ENCODE assay signal across 11 mouse cellular contexts in the genomic region with DNA sequence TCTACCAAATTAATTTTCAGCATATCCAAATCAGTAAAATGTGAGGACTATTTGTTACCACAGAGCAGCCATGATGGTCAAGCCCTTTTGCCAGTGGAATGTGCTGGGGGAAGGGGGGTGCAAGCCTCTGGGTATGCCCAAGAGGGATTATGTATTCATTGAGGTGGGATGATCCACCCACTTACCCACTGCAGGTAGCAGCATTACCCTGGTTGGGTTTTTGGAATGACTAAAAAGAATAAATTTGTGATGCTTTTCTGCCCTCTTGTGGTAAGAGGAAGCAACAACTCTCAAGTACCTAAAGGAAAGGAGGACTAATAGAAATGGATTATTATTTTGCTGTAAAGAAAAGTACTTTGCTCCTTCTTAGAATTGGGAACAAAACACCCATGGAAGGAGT.
DNase-seq lines count a peak whose midpoint lies in the region; ATAC-seq and TF ChIP-seq lines count a peak whose summit lies in the region.
"Had no signal": no experiment of that assay in that cellular context is flagged by ENCODE, and none has a peak within 500 bp of the region (broad histone marks: within the 10 kb centered on the region; RNA-seq: fewer than 3 reads in every experiment).

No protein-coding gene starts in this region.

- no peaks in the 10 kb centered on the region for H3K27me3 ChIP-seq in liver, adult 2 months (ENCODE audit: control insufficient read depth, insufficient read depth, low read length)
- no peaks in the 10 kb centered on the region for H3K27me3 ChIP-seq in liver, embryonic 11.5 days (replicated peaks; ENCODE audit: control insufficient read depth, insufficient read depth, low read length)
- H3K27me3 ChIP-seq: lung, embryonic 15.5 days had no signal

- no peak for TF ChIP-seq CTCF in liver, adult 2 months (IDR thresholded peaks at IDR 0.05; ENCODE audit: low read depth, low read length)
- peak; percentile 36; the same call in 1 of the 2 replicates for TF ChIP-seq CTCF in brain, embryonic 14.5 days (IDR thresholded peaks at IDR 0.05; ENCODE audit: borderline replicate concordance, extremely low read depth, insufficient read depth, insufficient read length)

- H3K36me3 ChIP-seq in liver, adult 2 months (ENCODE audit: control insufficient read depth, insufficient read depth, low read length), result no peaks in the 10 kb centered on the region
- no peaks in the 10 kb centered on the region for H3K36me3 ChIP-seq in liver, embryonic 11.5 days (ENCODE audit: control insufficient read depth, insufficient read depth, low read length)
- H3K36me3 ChIP-seq: lung, embryonic 15.5 days had no signal

- H3K79me2 ChIP-seq in liver, adult 2 months (ENCODE audit: control insufficient read depth, insufficient read depth, low read length), result no peaks in the 10 kb centered on the region

- H3K27ac ChIP-seq in liver, adult 2 months (replicated peaks; ENCODE audit: insufficient read depth, low read depth, low read length), result no peak overlapping the region
- H3K27ac ChIP-seq in liver, embryonic 11.5 days (ENCODE audit: low read depth, low read length), result no peak overlapping the region
- H3K27ac ChIP-seq: lung, embryonic 15.5 days had no signal

- DNase-seq in cerebellum, adult 9-10 months, result peak; percentile 64
- no peak for DNase-seq in cerebellum, adult 11 months
- DNase-seq in liver, adult 2 months (ENCODE audit: extremely low read depth, low read depth, low spot score), result peak; percentile 20
- DNase-seq in liver, embryonic 11.5 days (ENCODE audit: low spot score), result no peak
- peak; percentile 82 for DNase-seq in brain, embryonic 14.5 days (ENCODE audit: low read depth)
- DNase-seq in heart, adult 18-20 months, result no peak
- DNase-seq in heart, postnatal 25 days (ENCODE audit: low spot score), result no peak
- DNase-seq: gastrocnemius, postnatal 14 days; kidney, postnatal 10 days had no signal

- H3K9ac ChIP-seq in liver, adult 2 months (ENCODE audit: low read depth, low read length), result no peak overlapping the region
- H3K9ac ChIP-seq in liver, embryonic 11.5 days (ENCODE audit: low read depth, low read length), result no peak overlapping the region
- H3K9ac ChIP-seq: lung, embryonic 15.5 days had no signal

- intact Hi-C loops in heart, postnatal 25 days (cut with DNase I), result loop anchor here (2.0 kb wide), 1 partner anchor 332 kb away; no protein-coding TSS in a partner anchor

- ATAC-seq in liver, embryonic 11.5 days (replicated peaks; ENCODE audit: low FRiP score), result no peak
- peak; percentile 67 for ATAC-seq in megakaryocyte, adult 5-6 weeks (ENCODE audit: poor library complexity, severe bottlenecking)

- H3K9me3 ChIP-seq in liver, embryonic 11.5 days (ENCODE audit: control insufficient read depth, low read length), result no peaks in the 10 kb centered on the region
- H3K9me3 ChIP-seq: lung, embryonic 15.5 days had no signal

- no peak for TF ChIP-seq POLR2A in liver, adult 2 months (IDR thresholded peaks at IDR 0.05; ENCODE audit: extremely low read depth, insufficient read depth, low read length)
- TF ChIP-seq POLR2A in brain, embryonic 14.5 days (IDR thresholded peaks at IDR 0.05; ENCODE audit: borderline replicate concordance, extremely low read depth, insufficient read depth, insufficient read length, poor library complexity, severe bottlenecking), result no peak

- H3K4me1 ChIP-seq in liver, adult 2 months (ENCODE audit: control insufficient read depth, insufficient read depth, low read length), result no peaks in the 10 kb centered on the region
- H3K4me1 ChIP-seq in liver, embryonic 11.5 days (replicated peaks; ENCODE audit: control insufficient read depth, insufficient read depth, low read length), result no peaks in the 10 kb centered on the region

- no peak overlapping the region for H3K4me3 ChIP-seq in liver, adult 2 months (ENCODE audit: insufficient read depth, low read depth, low read length)
- H3K4me3 ChIP-seq in liver, embryonic 11.5 days (ENCODE audit: low read depth, low read length), result no peak overlapping the region
- H3K4me3 ChIP-seq: lung, embryonic 15.5 days had no signal

- H3K4me2 ChIP-seq in liver, embryonic 11.5 days, result no peak overlapping the region
- H3K4me2 ChIP-seq: lung, embryonic 15.5 days had no signal

Comparison
In these comparisons a context has a peak if more than half of its experiments do, and no peak if none do; other contexts are left out.
1. DNase-seq: peak in cerebellum, adult 9-10 months (single experiment), liver, adult 2 months (single experiment) and brain, embryonic 14.5 days (single experiment); none in cerebellum, adult 11 months (single experiment), liver, embryonic 11.5 days (single experiment), heart, adult 18-20 months (0 of 2) and heart, postnatal 25 days (single experiment).